Mouse (Mus musculus): Measurements from ENCODE around the gene Clasrp. TPM values are rescaled to one million over a fixed set of nuclear protein-coding genes. Genes with fewer than 3 reads are reported as not detected.

Clasrp gene
- polyA plus RNA-seq (2017; shearing (Covaris generic)), result 16.8 TPM

GRCm38 (mm10) chr7:19603849-19604605 lies at the start of gene Clasrp:
Gene Clasrp (minus strand): TSS chr7:19604486.

GRCm38 (mm10) chr7:19629361-19629734 lies 25.1 kb upstream of the Clasrp start, which contains the start of gene Relb:
Gene Relb (minus strand): TSS chr7:19629438.

GRCm38 (mm10) chr7:19577141-19577852 lies 27.0 kb downstream of the Clasrp start, which contains the start of the genes Zfp296 and Gemin7:
Gene Zfp296 (plus strand): TSS chr7:19577287.
Gene Gemin7 (minus strand): TSS chr7:19577595.

GRCm38 (mm10) chr7:19562643-19563410 lies 41.5 kb downstream of the Clasrp start, which contains the start of gene Ppp1r37:
Gene Ppp1r37 (minus strand): TSS chr7:19563076.

Other genes with a start within 250 kb of the Clasrp start
- 13.1 TPM for gene Cd3eap, start 245.0 kb downstream of the Clasrp start, polyA plus RNA-seq (2017; shearing (Covaris generic))
- 0.45 TPM for gene Ppp1r13l, start 244.7 kb downstream of the Clasrp start, polyA plus RNA-seq (2017; shearing (Covaris generic))
- gene Ercc2, start 222.5 kb downstream of the Clasrp start, polyA plus RNA-seq (2017; shearing (Covaris generic)), result 11.8 TPM
- gene Klc3, start 200.4 kb downstream of the Clasrp start, polyA plus RNA-seq (2017; shearing (Covaris generic)), result 19.1 TPM
- not detected for gene Ckm, start 199.7 kb downstream of the Clasrp start, polyA plus RNA-seq (2017; shearing (Covaris generic))
- gene Mark4, start 145.7 kb downstream of the Clasrp start, polyA plus RNA-seq (2017; shearing (Covaris generic)), result 2.1 TPM
- gene Exoc3l2, start 141.2 kb downstream of the Clasrp start, polyA plus RNA-seq (2017; shearing (Covaris generic)), result not detected
- gene Bloc1s3, start 96.1 kb downstream of the Clasrp start, polyA plus RNA-seq (2017; shearing (Covaris generic)), result 0.56 TPM
- gene Trappc6a, start 96.1 kb downstream of the Clasrp start, polyA plus RNA-seq (2017; shearing (Covaris generic)), result 106 TPM
- not detected for gene Nkpd1, start 86.6 kb downstream of the Clasrp start, polyA plus RNA-seq (2017; shearing (Covaris generic))
- 5.9 TPM for gene Ppp1r37, start 41.4 kb downstream of the Clasrp start, polyA plus RNA-seq (2017; shearing (Covaris generic))
- gene Zfp296, start 27.2 kb downstream of the Clasrp start, polyA plus RNA-seq (2017; shearing (Covaris generic)), result 2.6 TPM
- 100 TPM for gene Gemin7, start 26.9 kb downstream of the Clasrp start, polyA plus RNA-seq (2017; shearing (Covaris generic))
- gene Relb, start 25.0 kb upstream of the Clasrp start, polyA plus RNA-seq (2017; shearing (Covaris generic)), result 32.5 TPM
- 186 TPM for gene Clptm1, start 60.5 kb upstream of the Clasrp start, polyA plus RNA-seq (2017; shearing (Covaris generic))
- gene Apoc2, start 73.5 kb upstream of the Clasrp start, polyA plus RNA-seq (2017; shearing (Covaris generic)), result not detected
- not detected for gene Gm44805, start 76.9 kb upstream of the Clasrp start, polyA plus RNA-seq (2017; shearing (Covaris generic))
- not detected for gene Apoc4, start 77.0 kb upstream of the Clasrp start, polyA plus RNA-seq (2017; shearing (Covaris generic))
- 2.0 TPM for gene Apoc1, start 88.2 kb upstream of the Clasrp start, polyA plus RNA-seq (2017; shearing (Covaris generic))
- gene Apoe, start 94.7 kb upstream of the Clasrp start, polyA plus RNA-seq (2017; shearing (Covaris generic)), result 35.2 TPM
- 22.8 TPM for gene Tomm40, start 111.0 kb upstream of the Clasrp start, polyA plus RNA-seq (2017; shearing (Covaris generic))
- gene Nectin2, start 146.0 kb upstream of the Clasrp start, polyA plus RNA-seq (2017; shearing (Covaris generic)), result 1.6 TPM
- gene Bcam, start 166.5 kb upstream of the Clasrp start, polyA plus RNA-seq (2017; shearing (Covaris generic)), result 21.0 TPM
- not detected for gene Cblc, start 192.3 kb upstream of the Clasrp start, polyA plus RNA-seq (2017; shearing (Covaris generic))
- 16.0 TPM for gene Bcl3, start 218.3 kb upstream of the Clasrp start, polyA plus RNA-seq (2017; shearing (Covaris generic))
- not detected for gene Gm19345, start 247.5 kb upstream of the Clasrp start, polyA plus RNA-seq (2017; shearing (Covaris generic))

All from inflammation-experienced regulatory T-cells, adult 16 weeks (primary cell).